Mouse (Mus musculus) MEL-GATA-1-ER (cell line): ENCODE measurements around the gene Rnf133.

ENCODE experiments used
- DNase-seq: peaks from one replicate; pipeline ENCODE4 v3.0.0-alpha.2; 2012; ENCODE audit warnings: low read depth; ENCODE audit errors: extremely low read depth

Rnf133 gene

GRCm38 (mm10) chr6:23650205-23650604 lies at the start of gene Rnf133:
Rnf133 (minus strand) TSS chr6:23650305.
- DNase-seq: no peak

- DNase-seq: no peak
These were observed 28.1 kb upstream of the Rnf133 start for GRCm38 (mm10) chr6:23678172-23678571.

- DNase-seq: no peak
These were observed 4.9 kb upstream of the Rnf133 start, which contains the start of gene Rnf148 for GRCm38 (mm10) chr6:23655036-23655435. Rnf148 (minus strand) TSS chr6:23655136.

- DNase-seq: no peak
These were observed 1.4 kb downstream of the Rnf133 start for GRCm38 (mm10) chr6:23648732-23649131.

DNA sequence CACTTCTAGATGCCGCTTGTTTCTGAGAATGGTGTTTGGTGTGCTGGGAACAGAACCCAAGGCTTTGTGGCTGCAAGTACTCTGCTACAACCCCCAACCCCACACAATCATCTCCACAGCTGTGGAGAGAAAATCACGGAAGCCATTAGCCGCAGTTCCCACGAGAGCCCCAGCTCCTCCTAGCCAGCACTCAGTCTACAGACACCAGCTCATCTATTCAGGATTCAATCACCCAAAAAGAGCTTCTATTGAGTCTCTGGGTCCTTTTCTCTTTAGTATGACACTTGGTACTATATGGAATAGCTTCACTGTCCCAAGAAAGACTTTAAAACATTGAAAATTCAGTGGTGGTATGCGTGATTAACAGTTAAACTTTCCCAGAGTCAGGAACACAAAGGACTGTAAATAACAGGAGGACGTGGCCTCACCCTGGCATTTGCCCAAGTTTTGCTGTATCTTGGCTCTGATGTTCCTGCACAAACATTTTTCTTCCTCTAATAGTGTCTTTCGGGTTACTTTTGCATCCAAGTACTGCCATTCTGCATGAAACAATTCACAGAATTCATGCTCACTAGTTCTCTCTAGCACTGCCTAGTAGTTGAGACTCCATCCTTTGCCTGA lies 2.4 kb downstream of the Rnf133 start:
- DNase-seq: no peak

DNA sequence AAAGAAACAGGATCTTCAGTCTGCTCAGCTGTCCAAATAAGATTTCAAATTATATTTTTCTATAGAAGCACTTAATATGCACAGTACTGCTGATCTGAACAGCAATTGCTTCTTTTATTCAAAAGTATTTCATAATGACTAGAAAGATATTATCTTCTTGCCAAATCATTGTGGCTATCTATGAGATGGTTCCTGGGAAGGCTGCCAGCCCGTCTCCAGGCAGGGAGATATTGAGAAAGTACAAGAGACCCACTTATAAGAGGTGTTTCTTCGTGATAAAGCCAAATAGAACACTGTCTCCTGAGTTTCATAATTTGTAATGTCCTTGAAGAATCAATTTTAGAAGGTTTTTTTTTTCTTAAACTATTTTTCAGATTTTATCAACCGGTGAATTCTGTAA lies 13.0 kb downstream of the Rnf133 start:
- DNase-seq: no peak

DNA sequence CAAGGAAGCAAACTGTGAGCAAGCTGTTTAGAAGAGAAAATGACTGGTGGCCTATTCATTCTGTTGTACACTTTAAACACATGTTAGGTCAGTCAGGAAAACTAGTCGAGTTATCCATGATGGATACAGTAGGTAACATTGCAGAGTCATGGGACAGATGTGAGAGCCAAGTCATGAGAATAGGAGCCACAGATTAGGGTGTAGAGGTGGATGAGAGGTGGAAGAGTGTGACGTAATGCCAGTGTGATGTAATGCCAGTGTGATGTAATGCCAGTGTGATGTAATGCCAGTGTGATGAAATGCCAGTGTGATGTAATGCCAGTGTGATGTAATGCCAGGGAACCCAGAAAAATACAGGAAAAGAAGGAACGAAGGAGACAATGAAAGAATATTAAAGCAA lies 14.9 kb downstream of the Rnf133 start:
- DNase-seq: no peak

DNA sequence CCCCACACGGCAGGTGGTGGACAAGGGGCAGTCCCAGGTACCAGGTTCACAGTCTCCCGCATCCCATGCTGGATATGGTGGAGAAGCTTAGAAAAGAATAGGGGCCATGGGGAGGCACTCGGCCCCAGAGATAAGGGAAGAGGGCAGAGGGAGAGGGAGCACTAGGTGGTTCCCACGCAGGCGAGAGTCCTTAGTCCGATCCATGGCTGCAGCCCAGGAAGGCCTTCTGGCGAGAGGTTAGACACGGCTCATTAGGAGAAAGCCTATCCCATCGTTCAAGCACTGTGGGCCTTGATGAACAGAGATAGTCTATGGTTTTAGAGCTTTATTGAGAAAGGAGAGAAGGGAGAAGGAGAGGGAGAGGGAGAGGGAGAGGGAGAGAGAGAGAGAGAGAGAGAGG lies 16.1 kb downstream of the Rnf133 start:
- DNase-seq: no peak

- DNase-seq: no peak
These were observed 19.6 kb downstream of the Rnf133 start for GRCm38 (mm10) chr6:23630465-23630864.
